Mouse (Mus musculus): ENCODE results near the gene Pabpc1l.

- TF ChIP-seq CTCF (IDR thresholded peaks at IDR 0.05; ENCODE audit: control insufficient read depth, insufficient read depth, insufficient read length): no peak
- TF ChIP-seq USF1 (IDR thresholded peaks at IDR 0.05; ENCODE audit: low read depth): peak; percentile 79
Observed at GRCm38 (mm10) chr2:163994977-163995862, 30.0 kb upstream of the Pabpc1l start.
